Mouse (Mus musculus): ENCODE results near the gene Gfral.

DNA sequence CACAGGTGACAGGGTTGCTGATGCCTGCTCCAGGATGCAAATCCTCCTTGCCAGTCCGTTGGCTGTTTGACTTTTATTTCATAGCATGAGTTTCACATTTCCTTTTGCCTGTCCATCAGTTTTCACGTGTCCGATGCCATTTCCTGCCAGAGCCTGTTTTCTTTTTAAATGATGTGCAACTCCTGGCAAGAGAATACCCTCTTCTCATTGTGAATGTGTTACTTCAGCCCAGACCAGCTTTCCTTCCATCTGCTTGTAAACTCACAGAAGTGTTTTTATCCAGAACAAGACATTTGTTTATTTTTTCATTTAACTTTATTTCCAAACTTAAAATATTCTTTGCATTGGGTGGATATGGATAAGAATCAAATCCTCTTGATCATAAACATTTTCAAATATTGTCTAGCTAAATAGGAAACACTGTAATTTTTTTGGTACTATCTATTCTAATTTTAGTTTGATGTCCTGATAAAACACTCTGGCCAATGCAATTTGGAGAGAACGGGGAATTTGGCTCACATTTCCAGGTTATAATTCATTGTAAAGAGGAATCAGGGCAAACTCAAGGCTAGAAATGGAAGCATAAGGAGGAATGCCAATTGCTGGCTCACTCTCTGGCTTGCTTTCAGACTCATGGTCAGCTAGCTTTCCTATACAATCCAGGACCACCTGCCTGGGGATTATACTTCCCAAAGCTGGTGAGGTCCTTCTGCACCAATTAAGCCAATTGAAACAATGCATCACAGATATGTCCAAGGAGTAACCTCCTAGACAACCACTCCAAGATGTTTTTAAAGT, 3.9 kb upstream of the Gfral start:
- TF ChIP-seq POLR2A (IDR thresholded peaks at IDR 0.05; ENCODE audit: insufficient read length, low read depth) (no peak), TCF12 (IDR thresholded peaks at IDR 0.05; ENCODE audit: insufficient read depth, poor library complexity, severe bottlenecking) (no peak), REST (IDR thresholded peaks at IDR 0.05; ENCODE audit: insufficient read depth, insufficient read length) (no peak), POLR2AphosphoS2 (IDR thresholded peaks at IDR 0.05; ENCODE audit: insufficient read length, low read depth) (no peak), MYOG (IDR thresholded peaks at IDR 0.05; ENCODE audit: control insufficient read depth in 1 of 3, insufficient read depth in 1 of 3, insufficient read length in 2 of 3, low read depth in 2 of 3) (no peak), USF1 (IDR thresholded peaks at IDR 0.05; ENCODE audit: low read depth) (no peak), CEBPB (IDR thresholded peaks at IDR 0.05; ENCODE audit: insufficient read depth, poor library complexity, severe bottlenecking) (no peak), MAX (IDR thresholded peaks at IDR 0.05; ENCODE audit: low read depth) (no peak), MYOD1 (IDR thresholded peaks at IDR 0.05; ENCODE audit: control insufficient read depth in 1 of 3, insufficient read length in 2 of 3, low read depth in 2 of 3) (no peak)

Measured in myocyte (in vitro differentiated cells).